Mouse (Mus musculus) regulatory T cell (primary cell): ENCODE measurements around the gene Cntrl.

Experiments
- in situ Hi-C: fragments of 300-600 bp; cut with MboI, MseI; formaldehyde crosslinking; loops from one replicate; pipeline ENCODE4 v1.15.1; 2025; ENCODE audit warnings: high pct_unique_total_duplicates

Cntrl gene

DNA sequence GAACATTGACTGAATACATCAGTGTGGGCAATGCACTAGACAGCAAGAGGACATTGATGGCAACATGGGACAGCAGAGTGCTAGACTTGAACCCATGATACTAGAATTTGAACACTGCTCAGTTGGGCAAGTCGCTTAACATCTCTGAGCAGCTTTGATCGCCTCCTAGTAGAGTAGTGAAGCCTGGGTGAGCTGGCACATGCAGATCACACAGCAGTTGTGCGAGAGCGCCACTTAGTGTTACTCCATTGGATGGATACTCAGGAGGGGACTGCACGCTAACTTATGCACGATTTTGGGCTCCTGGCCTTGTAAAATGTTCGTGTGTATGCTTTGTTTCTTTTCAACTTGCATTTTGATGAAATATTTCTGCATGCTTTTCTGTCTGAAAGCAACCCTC, 15.4 kb downstream of the Cntrl start:
- in situ Hi-C loops: no loop called here

DNA sequence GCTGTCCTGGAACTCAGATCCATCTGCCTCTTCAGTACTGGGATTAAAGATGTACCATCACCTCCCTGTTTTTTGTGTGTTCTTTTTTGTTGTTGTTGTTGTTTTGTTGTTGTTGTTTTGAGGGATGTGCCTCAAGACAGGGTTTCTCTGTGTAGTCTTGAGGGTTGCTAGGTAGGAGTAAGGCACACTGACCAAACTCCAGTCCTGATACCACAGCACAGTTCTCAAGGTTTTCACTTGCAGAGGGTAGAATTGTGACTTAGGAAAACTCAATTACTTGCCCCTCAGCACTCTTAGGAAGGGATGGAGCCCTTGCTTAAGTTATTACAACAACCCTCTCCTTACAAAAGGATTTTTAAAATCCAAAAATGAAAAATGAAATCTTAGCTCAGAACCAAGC, 22.2 kb downstream of the Cntrl start:
- in situ Hi-C loops: no loop called here

DNA sequence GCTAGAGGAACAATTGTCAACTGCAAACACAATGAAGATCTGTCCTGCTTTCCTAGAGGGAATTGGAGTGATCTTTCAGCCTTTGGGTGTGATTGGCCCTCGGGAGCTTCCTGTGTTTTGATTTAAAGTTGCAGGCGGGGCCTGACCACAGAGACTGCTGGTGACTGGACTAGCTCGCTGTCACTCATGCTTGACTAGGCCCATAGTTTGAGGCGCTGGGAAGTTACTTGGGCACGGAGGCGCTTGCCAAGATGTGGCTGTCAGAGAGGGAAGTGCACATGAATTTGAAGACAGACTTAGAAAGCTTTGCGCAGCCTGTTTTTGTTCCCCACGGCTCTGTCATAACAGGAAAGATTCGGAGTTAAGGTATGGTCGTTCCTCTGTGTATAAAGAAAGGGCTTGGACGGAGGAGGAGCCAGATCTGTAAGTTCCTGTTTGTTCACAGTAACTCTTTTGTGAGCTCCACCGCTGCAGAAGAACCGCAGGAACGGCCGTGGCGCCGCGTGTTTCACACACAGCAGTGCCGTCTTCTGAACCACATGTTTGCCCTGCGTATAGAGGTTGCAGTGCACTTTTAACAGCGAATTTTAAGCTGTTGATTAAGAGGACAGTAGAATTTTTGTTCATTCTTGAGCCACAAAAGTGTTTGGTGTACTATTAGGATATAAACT, 22.8 kb downstream of the Cntrl start:
- in situ Hi-C loops: no loop called here

DNA sequence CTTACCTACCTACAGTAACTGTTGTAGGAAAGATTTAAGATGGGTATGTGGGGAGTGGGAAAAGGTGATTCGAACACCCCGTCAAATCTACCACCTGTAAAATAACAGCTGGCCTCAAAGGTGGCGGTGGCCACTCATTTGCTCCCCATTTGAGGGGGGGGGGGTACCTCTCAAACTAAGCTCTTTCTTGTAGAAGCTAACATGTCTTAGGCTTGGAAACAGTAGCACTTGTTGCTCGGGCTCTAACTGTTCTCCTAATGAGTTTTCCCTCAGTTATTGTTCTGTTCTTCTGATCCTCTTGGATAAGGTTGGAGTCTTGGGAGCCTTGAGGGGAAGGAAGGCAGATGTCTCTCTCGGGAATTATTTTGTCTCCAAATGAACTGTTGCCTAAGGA, 23.4 kb downstream of the Cntrl start:
- in situ Hi-C loops: no loop called here

DNA sequence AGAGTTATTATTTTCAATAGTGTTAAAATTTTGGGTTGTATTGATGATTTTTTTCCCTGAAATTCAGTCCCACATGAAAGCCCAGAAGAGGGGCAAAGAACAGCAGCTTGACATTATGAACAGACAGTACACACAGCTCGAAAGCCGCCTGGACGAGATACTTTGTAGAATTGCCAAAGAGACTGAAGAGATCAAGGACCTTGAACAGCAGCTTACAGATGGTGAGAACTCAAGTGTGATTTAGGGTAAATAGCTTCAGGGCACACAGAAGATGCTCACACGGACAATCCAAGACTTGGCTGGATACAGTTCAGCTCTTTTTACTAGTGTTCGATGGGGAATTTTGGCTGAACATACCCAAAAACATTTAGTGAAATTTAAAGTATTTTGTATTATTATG, 24.6 kb downstream of the Cntrl start:
- in situ Hi-C loops: no loop called here

DNA sequence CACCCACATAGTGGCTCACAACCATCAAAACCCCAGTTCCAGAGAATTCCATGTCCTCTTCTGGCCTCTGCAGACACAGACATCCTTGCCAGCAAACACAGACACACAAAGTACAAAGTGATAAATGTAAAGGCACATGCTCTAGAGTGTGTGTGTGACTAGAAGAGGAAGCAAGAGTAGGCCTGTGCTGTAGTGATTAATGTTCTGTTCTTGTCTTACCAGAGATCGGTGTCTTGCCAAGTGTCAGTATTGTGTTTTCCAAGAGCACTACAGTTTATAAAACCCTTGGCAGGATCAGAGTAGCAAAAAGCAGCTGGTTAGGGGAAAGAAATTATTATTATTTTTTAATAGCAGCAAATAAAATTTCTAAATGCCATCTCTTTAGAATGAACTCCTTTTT, 29.3 kb downstream of the Cntrl start:
- in situ Hi-C loops: no loop called here

DNA sequence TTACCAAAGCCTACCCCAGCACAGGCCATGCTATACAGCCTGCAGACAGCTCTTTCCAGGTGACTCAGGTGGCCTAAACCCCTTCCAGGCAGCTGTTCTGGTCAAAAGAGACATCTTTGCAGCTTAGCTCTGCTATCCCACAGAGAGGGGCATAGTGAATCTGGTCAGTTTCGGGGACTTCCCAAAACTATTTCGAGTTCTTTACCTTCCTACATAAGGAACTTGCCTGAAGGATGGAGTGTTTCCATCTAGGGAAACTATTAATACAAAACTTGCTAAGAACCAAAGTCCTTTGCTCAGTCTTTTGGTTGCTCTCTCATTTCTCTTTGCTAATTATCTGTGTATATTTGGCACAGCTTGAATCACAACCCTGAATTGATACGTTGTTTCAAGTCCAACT, 32.4 kb downstream of the Cntrl start:
- in situ Hi-C loops: no loop called here

DNA sequence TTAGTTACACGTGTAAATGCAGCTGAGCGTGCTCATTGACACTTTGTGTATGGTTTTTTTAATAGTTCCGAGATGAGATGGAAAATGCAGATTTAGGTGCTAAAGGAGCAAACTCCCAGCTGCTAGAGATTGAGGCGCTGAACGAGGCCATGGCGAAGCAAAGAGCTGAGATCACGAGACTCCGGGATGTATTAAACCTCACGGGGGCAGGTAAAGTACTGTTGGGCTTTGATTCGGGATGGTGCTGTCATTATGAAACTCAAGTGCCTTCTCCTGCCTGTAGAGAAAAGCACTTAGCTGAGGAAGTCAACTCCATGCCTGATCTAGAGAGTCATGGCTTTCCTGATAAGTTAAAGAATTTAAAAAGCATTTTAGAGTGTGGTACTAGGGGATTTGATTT, 39.5 kb downstream of the Cntrl start:
- in situ Hi-C loops: no loop called here

DNA sequence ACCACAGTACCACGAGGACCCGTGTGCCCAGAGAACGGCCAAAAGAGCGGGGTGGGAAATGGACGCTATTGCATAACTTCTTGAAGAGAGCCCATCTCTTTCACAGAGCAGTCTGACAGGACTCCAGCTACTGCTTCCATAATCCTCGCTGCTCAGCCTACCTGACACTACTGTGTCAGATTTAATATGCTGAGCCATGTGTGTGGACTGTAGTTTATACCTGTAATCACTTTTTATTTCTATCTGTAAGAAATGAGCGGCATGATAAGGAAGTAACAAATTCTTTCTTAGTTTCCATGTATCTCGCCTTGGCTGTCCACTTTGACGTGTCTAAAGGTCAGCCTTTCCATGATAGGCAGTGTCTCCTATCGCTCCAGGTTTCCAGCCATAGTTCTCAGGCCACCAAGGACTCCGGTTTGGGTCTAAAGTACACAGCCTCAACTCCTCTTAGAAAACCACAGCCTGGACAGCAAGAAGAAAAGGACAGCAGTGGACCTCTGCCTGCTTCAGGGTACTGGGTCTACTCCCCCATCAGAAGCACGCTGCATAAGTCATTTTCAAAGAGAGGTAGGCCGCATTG, 42.1 kb downstream of the Cntrl start:
- in situ Hi-C loops: no loop called here

DNA sequence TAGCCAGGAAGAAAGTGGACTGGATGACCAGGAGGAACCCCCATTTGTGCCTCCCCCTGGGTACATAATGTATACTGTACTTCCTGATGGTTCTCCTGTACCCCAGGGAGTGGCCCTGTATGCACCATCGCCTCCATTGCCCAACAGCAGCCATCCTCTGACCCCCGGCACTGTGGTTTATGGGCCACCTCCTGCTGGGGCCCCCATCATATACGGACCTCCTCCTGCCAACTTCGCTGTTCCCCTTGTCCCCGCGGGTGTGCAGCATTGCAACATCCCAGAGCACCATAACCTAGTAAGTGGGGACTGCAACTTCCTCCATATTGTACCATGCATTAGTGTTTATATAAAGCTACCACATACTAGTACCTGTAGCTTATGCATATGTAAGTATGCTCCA, 43.9 kb downstream of the Cntrl start:
- in situ Hi-C loops: no loop called here

DNA sequence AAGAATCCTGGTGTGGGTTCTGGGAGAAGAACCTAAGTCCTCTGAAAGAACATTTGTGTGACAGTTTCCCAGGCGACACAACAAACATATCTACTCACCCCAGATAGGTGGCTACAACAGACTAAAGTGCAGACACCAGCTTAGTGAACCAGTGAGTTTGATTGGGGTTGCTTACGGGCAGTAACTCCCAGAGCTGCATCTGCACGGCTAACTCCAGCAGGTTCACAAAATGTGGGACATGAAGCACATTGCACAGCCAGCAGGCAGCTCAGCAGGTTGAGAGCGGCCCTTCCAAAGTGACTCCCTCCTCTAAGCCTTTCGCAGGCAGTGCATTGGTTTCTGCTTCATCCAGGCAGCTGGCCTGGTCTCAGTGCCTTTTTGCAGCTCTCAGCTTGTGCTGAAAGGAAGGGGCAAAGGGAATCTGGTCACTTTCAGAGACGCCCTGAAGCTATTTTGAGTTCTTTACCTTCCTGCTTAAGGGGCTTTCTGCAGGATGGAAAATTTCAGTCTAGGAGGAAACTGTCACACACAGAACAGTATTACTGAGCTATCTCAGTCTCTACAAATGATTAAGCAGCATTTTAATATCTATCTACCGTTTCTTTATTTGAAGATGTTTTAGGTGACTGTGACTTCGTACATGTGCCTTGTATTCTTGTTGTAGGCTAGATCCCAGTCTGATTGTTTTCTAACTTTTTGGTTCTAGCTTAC, 44.7 kb downstream of the Cntrl start:
- in situ Hi-C loops: no loop called here

DNA sequence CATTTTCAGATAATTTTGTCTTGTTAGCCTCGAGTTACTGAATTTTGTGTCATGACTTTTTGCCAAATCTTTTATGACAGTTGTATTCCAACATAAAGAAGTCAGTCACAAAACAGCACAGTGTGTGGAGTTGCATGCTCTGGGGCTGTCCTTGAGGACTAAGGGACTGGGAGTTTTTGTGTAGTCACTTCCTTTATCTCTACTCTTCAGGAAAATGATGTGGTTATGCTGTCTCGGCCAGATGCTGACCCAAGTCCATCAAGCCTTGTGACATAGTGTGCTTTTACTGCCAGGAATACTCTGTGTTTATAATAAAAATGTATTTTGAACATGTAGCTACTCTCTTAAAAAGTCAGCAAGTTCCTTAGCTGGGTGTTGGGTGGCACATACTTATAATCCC, 47.7 kb downstream of the Cntrl start:
- in situ Hi-C loops: no loop called here

DNA sequence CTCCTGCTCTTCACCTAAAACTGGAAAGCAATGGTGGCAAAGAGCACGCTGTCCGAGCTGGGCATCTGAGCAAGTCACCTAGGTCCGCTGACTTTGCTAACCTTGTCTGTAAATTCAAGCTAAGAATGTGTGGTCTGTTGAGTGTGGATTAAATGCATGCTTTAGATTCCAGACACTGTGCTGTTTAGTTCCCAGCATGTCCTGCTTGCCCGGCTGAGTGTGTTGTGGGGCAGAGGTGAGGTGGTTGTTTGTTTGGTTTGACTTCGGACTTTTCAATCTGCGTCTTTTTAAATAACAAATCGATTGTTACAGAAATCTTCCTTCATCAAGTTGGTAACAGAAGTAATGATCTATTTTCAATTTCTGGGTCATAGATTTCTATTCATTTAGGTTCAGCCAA, 48.5 kb downstream of the Cntrl start:
- in situ Hi-C loops: no loop called here

DNA sequence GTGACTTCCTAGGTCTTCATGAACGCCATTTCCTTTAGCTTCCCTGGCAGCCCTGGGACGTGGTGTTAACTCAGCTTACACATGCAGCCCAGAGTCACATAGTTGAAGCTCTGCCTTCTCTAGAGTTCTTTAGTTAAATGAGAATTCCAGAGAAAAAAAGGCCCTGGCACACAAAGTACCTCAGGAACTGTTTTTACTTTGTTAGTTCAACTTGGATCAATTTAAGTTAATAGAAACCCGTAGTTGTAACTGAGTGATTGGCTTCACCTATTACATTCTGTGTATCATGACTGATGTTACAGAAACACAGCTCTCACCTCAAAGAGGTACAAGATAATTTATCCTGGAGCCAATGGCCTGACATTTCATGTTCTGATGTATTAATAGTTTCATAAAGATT, 49.1 kb downstream of the Cntrl start:
- in situ Hi-C loops: no loop called here

DNA sequence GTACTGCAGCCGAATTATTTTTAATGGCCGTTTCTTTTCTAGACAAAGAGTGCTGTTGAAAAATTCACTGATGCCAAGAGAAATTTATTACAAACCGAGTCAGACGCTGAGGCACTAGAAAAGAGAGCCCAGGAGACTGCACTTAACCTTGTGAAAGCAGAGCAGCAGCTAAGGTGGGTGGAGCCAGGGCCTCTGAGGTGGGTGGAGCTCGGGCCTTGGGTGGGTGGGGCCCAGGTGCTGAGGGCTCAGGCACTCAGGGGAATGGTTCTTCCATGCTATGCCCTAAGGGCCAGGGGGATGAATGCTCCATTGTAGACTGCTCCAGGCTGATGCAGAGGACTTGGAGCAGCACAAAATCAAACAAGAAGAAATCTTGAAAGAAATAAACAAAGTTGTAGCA, 50.9 kb downstream of the Cntrl start:
- in situ Hi-C loops: loop anchor here (10.0 kb wide), 1 partner anchor 445 kb away; no protein-coding TSS in a partner anchor

DNA sequence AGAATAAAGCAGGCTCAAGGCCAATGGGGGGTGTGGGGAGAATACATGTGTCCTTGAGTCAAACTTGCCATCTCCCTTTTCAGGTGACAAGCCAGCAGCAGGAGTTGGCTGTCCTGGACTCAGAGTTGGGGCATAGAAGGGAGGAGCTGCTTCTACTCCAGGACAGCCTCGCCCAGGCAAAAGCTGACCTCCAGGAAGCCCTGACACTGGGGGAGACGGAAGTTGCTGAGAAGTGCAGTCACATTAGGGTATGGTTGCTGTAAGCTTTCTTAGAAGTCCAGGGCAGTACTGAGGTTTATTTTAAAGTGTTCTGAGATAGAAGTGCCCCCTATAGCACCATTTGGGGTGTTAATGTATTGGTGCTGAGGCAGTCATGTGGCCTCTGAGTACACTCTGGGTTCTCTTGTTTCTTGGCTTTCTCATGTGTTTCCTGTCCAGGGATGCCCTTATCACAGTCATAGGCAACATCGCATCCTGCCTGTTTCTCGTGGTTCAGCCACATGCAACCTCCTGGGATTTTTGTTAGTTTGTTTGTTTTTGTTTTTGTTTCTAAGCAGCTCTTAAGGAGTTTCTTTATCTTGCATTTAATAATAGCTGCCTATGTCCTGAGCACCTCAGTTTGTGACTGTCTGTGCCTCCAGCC, 52.7 kb downstream of the Cntrl start:
- in situ Hi-C loops: loop anchor here (10.0 kb wide), 1 partner anchor 447 kb away; no protein-coding TSS in a partner anchor

DNA sequence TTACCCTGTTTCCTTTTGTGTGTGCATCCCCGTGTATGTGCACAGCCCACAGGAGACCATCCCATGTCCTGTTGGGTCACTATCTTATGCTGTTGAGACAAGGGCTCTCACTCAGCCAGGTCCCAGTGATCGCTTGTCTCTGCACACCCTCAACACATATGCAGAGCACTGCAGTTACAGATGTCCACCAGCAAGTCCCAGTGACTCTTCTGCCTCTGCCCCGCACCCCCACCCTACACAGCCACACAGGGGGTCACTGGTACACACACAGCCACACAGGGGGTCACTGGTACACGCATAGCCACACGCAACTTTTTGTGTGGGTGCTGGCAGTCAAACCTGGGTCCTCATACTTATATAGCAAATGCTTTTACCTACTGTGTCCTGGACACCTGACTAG, 54.1 kb downstream of the Cntrl start:
- in situ Hi-C loops: loop anchor here (10.0 kb wide), 1 partner anchor 449 kb away; no protein-coding TSS in a partner anchor

DNA sequence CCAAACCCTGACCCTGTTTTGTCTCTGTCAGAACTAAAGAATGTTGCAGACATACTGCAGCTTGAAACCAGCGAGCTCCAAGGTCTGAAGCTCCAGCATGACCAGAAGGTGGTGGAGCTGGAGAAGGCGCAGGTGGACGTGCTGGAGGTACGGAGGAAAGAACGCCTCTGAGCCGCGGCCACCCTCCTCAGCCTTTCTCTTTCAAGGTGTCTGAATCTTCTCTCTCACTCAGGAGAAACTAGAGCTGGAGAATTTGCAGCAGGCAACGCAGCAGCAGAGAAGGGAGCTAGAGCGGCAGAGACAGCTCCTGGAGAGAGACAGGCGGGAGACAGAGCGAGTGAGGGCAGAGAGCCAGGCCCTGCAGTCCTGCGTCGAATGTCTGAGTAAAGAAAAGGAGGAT, 56.1 kb downstream of the Cntrl start:
- in situ Hi-C loops: loop anchor here (10.0 kb wide), 1 partner anchor 451 kb away; no protein-coding TSS in a partner anchor

DNA sequence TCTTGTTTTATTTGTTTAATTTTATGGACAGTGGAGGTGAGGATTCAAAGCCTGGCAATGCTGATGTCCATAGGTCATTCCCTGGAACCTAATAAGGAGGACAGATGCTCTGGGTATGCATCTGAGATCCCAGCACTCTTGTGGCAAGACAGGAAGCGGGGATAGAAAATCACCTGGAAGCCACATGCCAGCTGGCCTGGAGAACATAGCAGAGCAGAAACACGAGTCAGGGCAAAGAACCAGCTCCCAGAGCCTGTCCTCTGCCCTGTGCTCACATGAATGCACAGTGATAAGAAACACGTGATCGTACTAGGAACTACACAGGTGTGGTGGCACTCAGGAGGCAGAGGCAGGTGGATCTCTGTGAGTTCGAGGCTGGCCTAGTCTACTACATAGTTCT, 57.5 kb downstream of the Cntrl start:
- in situ Hi-C loops: loop anchor here (10.0 kb wide), 1 partner anchor 452 kb away; no protein-coding TSS in a partner anchor

DNA sequence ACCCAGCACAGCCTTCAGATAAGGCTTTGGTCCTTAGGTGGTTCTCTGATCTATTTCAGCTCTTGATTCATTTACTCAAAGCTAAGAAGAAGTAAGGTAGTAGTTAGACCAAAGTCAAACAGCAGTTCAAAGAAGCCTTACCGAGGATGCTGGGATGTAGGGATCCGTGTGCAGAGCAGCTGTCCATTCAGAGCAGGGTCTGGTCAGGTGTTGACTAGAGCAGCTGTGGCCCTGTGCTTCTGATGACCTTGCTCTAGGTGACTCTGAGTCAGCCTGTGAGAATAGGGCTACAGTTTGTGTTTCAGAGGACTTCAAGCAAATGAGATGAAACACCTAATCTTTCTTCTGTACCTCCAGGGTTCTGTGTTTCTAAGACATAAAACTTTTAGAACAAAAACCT, 60.2 kb downstream of the Cntrl start:
- in situ Hi-C loops: loop anchor here (10.0 kb wide), 1 partner anchor 455 kb away; no protein-coding TSS in a partner anchor

DNA sequence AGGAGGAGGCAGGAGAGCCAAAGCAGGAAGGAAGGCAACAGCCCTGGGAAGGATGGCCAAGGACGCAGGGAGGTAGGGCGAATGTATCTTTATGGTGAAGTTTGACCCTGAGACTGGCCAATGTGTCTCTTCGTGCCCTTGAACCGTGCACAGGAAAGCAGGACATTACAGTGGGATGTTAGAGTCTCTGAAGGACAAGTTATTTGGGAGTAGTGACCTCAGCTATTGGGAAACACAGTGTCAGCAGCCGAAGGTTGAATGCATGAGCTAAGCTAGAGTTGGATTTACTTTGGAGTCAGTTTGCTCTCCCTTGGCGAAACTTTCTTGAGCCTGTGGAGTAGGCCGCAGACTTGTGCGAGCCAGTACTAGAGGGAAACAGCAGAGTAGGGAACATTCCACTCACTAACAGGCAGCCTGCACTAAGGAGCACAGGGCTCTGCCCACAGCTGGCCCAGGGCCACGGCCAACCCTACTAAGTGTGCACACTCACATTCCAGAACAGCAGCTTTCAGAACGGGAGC, 62.1 kb downstream of the Cntrl start:
- in situ Hi-C loops: no loop called here

DNA sequence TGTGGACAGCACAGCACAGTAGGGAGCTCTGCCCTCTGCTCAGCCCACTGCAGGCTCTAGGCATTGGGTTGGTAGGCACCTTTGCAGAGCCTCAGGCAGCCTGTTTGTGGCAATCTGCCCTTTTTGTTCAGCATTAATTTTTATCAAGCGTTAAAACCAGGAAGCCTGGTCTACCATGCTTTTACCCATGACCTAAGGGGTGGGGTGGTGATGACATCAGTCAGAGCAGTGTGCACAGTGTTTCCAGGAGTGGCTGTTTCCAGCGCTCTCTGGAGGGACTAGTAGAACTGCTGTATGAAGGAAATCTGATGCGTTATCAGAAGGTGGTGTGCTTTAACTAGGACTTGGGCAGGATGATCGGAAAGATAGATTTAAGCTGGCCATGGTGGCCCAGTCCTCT, 63.0 kb downstream of the Cntrl start:
- in situ Hi-C loops: no loop called here
